Mouse (Mus musculus): ENCODE results near the gene Epha4. TPM values are rescaled to one million over a fixed set of nuclear protein-coding genes. Genes with fewer than 3 reads are reported as not detected.

The Epha4 gene
- total RNA-seq, 2 experiments from 2014 or later: 148 to 151 TPM

GRCm38 (mm10) chr1:77450201-77450600 lies 64.7 kb downstream of the Epha4 start:
- no peak for DNase-seq (ENCODE audit: low spot score in 2 of 2)

- DNase-seq (ENCODE audit: low spot score in 2 of 2): no peak
These were observed 67.8 kb downstream of the Epha4 start for GRCm38 (mm10) chr1:77447061-77447614.

GRCm38 (mm10) chr1:77446438-77446837 lies 68.5 kb downstream of the Epha4 start:
- peak; percentile 47 to 66 for DNase-seq (ENCODE audit: low spot score in 2 of 2)

- DNase-seq (ENCODE audit: low spot score in 2 of 2): no peak
These were observed 70.2 kb downstream of the Epha4 start for GRCm38 (mm10) chr1:77444648-77445047.

GRCm38 (mm10) chr1:77441987-77442386 lies 72.9 kb downstream of the Epha4 start:
- no peak for DNase-seq (ENCODE audit: low spot score in 2 of 2)

GRCm38 (mm10) chr1:77441401-77441800 lies 73.5 kb downstream of the Epha4 start:
- DNase-seq (ENCODE audit: low spot score in 2 of 2): no peak

- DNase-seq (ENCODE audit: low spot score in 2 of 2): no peak
These were observed 74.4 kb downstream of the Epha4 start for GRCm38 (mm10) chr1:77440512-77440911.

GRCm38 (mm10) chr1:77439383-77440074 lies 75.4 kb downstream of the Epha4 start:
- no peak for DNase-seq (ENCODE audit: low spot score in 2 of 2)

GRCm38 (mm10) chr1:77438639-77439038 lies 76.2 kb downstream of the Epha4 start:
- DNase-seq (ENCODE audit: low spot score in 2 of 2): no peak

- no peak for DNase-seq (ENCODE audit: low spot score in 2 of 2)
These were observed 76.8 kb downstream of the Epha4 start for GRCm38 (mm10) chr1:77437881-77438610.

- no peak for DNase-seq (ENCODE audit: low spot score in 2 of 2)
These were observed 79.8 kb downstream of the Epha4 start for GRCm38 (mm10) chr1:77435045-77435444.

GRCm38 (mm10) chr1:77433148-77433547 lies 81.7 kb downstream of the Epha4 start:
- no peak for DNase-seq (ENCODE audit: low spot score in 2 of 2)

- no peak for DNase-seq (ENCODE audit: low spot score in 2 of 2)
These were observed 82.4 kb downstream of the Epha4 start for GRCm38 (mm10) chr1:77432489-77432888.

GRCm38 (mm10) chr1:77429174-77429573 lies 85.7 kb downstream of the Epha4 start:
- no peak for DNase-seq (ENCODE audit: low spot score in 2 of 2)

- no peak for DNase-seq (ENCODE audit: low spot score in 2 of 2)
These were observed 87.9 kb downstream of the Epha4 start for GRCm38 (mm10) chr1:77426956-77427355.

GRCm38 (mm10) chr1:77425171-77425570 lies 89.7 kb downstream of the Epha4 start:
- no peak for DNase-seq (ENCODE audit: low spot score in 2 of 2)

GRCm38 (mm10) chr1:77421081-77421480 lies 93.8 kb downstream of the Epha4 start:
- no peak for DNase-seq (ENCODE audit: low spot score in 2 of 2)

- DNase-seq (ENCODE audit: low spot score in 2 of 2): no peak
These were observed 94.5 kb downstream of the Epha4 start for GRCm38 (mm10) chr1:77420348-77420747.

GRCm38 (mm10) chr1:77416872-77417271 lies 98.0 kb downstream of the Epha4 start:
- DNase-seq (ENCODE audit: low spot score in 2 of 2): no peak

- DNase-seq (ENCODE audit: low spot score in 2 of 2): no peak
These were observed 101.8 kb downstream of the Epha4 start for GRCm38 (mm10) chr1:77412871-77413669.

GRCm38 (mm10) chr1:77412285-77412684 lies 102.6 kb downstream of the Epha4 start:
- no peak for DNase-seq (ENCODE audit: low spot score in 2 of 2)

Measured in left cerebral cortex, adult 18-20 months (tissue).